8 mouse cellular contexts compared by ENCODE assay signal in genomic region chr13:21468061-21469019, GRCm38 (mm10). TPM values are rescaled to one million over a fixed set of nuclear protein-coding genes. Genes with fewer than 3 reads are reported as not detected.
DNase-seq lines count a peak whose midpoint lies in the region; ATAC-seq lines count a peak whose summit lies in the region.

TSS of gene Nkapl (minus strand) at chr13:21468509.

- 0 out of 2 replicates have a peak, but pooled peaks cover 4% of the 10 kb centered on the region for H3K9me3 ChIP-seq in forebrain, embryonic 10.5 days
- H3K9me3 ChIP-seq in heart, embryonic 15.5 days (replicated peaks), result no peaks in the 10 kb centered on the region
- no peaks in the 10 kb centered on the region for H3K9me3 ChIP-seq in liver, embryonic 13.5 days (replicated peaks)
- no peaks in the 10 kb centered on the region for H3K9me3 ChIP-seq in stomach, embryonic 14.5 days (ENCODE audit: control insufficient read depth, low read depth, low read length)

- H3K4me2 ChIP-seq in heart, embryonic 15.5 days, result peak within 1 kb of the TSS; percentile 95
- H3K4me2 ChIP-seq in liver, embryonic 13.5 days, result peak within 1 kb of the TSS; percentile 97
- peak within 1 kb of the TSS; percentile 88 for H3K4me2 ChIP-seq in stomach, embryonic 14.5 days (replicated peaks; ENCODE audit: low read depth, low read length)

- H3K27ac ChIP-seq in forebrain, embryonic 10.5 days, result peak within 1 kb of the TSS; percentile 83
- H3K27ac ChIP-seq in heart, embryonic 15.5 days, result peak within 1 kb of the TSS; percentile 56
- 0 out of 2 replicates have a peak within 1 kb of the TSS, but pooled peaks have one; percentile 51 for H3K27ac ChIP-seq in liver, embryonic 13.5 days
- no peak within 1 kb of the TSS for H3K27ac ChIP-seq in stomach, embryonic 14.5 days (ENCODE audit: low read length)

- peaks cover 17% of the 10 kb centered on the region for H3K4me1 ChIP-seq in forebrain, embryonic 10.5 days
- H3K4me1 ChIP-seq in heart, embryonic 15.5 days (replicated peaks), result peaks cover 7% of the 10 kb centered on the region
- H3K4me1 ChIP-seq in liver, embryonic 13.5 days (replicated peaks), result peaks cover 27% of the 10 kb centered on the region
- no peaks in the 10 kb centered on the region for H3K4me1 ChIP-seq in stomach, embryonic 14.5 days (ENCODE audit: control insufficient read depth, insufficient read depth, low read length)

- H3K36me3 ChIP-seq in forebrain, embryonic 10.5 days (replicated peaks), result no peaks in the 10 kb centered on the region
- H3K36me3 ChIP-seq in heart, embryonic 15.5 days, result no peaks in the 10 kb centered on the region
- H3K36me3 ChIP-seq in liver, embryonic 13.5 days, result no peaks in the 10 kb centered on the region
- no peaks in the 10 kb centered on the region for H3K36me3 ChIP-seq in stomach, embryonic 14.5 days (ENCODE audit: control insufficient read depth, insufficient read depth, low read length)

- peak; percentile 80 for DNase-seq in c-Kit-positive CD71-negative TER-119-negative erythroid progenitor cells, embryonic 14.5 days (ENCODE audit: low read depth)
- DNase-seq in forebrain, embryonic 10.5 days (ENCODE audit: extremely low spot score, low spot score), result peak; percentile 85
- peak; percentile 86 to 91 for DNase-seq in kidney, postnatal 25 days
- DNase-seq in liver, embryonic 13.5 days, result peak; percentile 88
- peak; percentile 51 to 60 for DNase-seq in natural killer cell, adult 2 months (ENCODE audit: low spot score in 2 of 2)

- peak; percentile 89 for ATAC-seq in CD4-positive, CD25-positive, alpha-beta regulatory T cell, adult 4 months
- peak; percentile 98 for ATAC-seq in heart, embryonic 15.5 days (replicated peaks; ENCODE audit: insufficient number of reproducible peaks, insufficient read depth, low FRiP score, low read depth)
- peak; percentile 100 for ATAC-seq in liver, embryonic 13.5 days (ENCODE audit: low read depth)
- peak; percentile 99 for ATAC-seq in stomach, embryonic 14.5 days (ENCODE audit: insufficient number of reproducible peaks, insufficient read depth, low FRiP score, low read depth)

- under 1% methylated on average over 54 of the region's 54 CpGs for WGBS in forebrain, embryonic 10.5 days
- WGBS in heart, embryonic 15.5 days, result under 1% methylated on average over 54 of the region's 54 CpGs
- 1% methylated on average over 53 of the region's 54 CpGs for WGBS in liver, embryonic 13.5 days (ENCODE audit: insufficient replicate concordance)
- WGBS in stomach, embryonic 14.5 days, result under 1% methylated on average over 54 of the region's 54 CpGs

- H3K27me3 ChIP-seq in forebrain, embryonic 10.5 days (ENCODE audit: poor library complexity, severe bottlenecking), result peaks cover 42% of the 10 kb centered on the region
- no peaks in the 10 kb centered on the region for H3K27me3 ChIP-seq in heart, embryonic 15.5 days
- H3K27me3 ChIP-seq in liver, embryonic 13.5 days, result peaks cover 15% of the 10 kb centered on the region
- no peaks in the 10 kb centered on the region for H3K27me3 ChIP-seq in stomach, embryonic 14.5 days (ENCODE audit: control insufficient read depth, insufficient read depth, low read length)

- H3K9ac ChIP-seq in heart, embryonic 15.5 days, result peak within 1 kb of the TSS; percentile 81
- peak within 1 kb of the TSS; percentile 83 for H3K9ac ChIP-seq in liver, embryonic 13.5 days
- peak within 1 kb of the TSS; percentile 64 for H3K9ac ChIP-seq in stomach, embryonic 14.5 days (replicated peaks; ENCODE audit: low read depth, low read length)

- H3K4me3 ChIP-seq in forebrain, embryonic 10.5 days, result peak within 1 kb of the TSS; percentile 65
- H3K4me3 ChIP-seq in heart, embryonic 15.5 days, result peak within 1 kb of the TSS; percentile 71
- H3K4me3 ChIP-seq in liver, embryonic 13.5 days (replicated peaks), result peak within 1 kb of the TSS; percentile 74
- peak within 1 kb of the TSS; percentile 56 for H3K4me3 ChIP-seq in stomach, embryonic 14.5 days (ENCODE audit: low read depth, low read length)

RNA-seq across cellular contexts. Expression of gene Nkapl, which starts in this region (rescaled TPM):
- under 1 TPM in 1 of 2 experiments, not detected in 1; 0.36 TPM for polyA plus RNA-seq in CD4-positive, CD25-positive, alpha-beta regulatory T cell, adult 4 months (2017; shearing (Covaris generic))
- polyA plus RNA-seq in forebrain, embryonic 10.5 days (2016; fragmentation: Nextera tagmentation; extraction: Ambion mirVana), result 2.5 and 3.2 TPM in 2 replicates
- polyA plus RNA-seq in heart, embryonic 15.5 days (2015; fragmentation: Nextera tagmentation; extraction: Ambion mirVana), result 1.4 and 1.5 TPM in 2 replicates
- 0.86 and 0.92 TPM in 2 replicates for polyA plus RNA-seq in liver, embryonic 13.5 days (2015; fragmentation: Nextera tagmentation; extraction: Ambion mirVana)
- 2.7 and 2.8 TPM in 2 replicates for polyA plus RNA-seq in stomach, embryonic 14.5 days (2014; fragmentation: Nextera tagmentation; extraction: Ambion mirVana)

Comparison
In these comparisons a context has a peak if more than half of its experiments do, and no peak if none do; other contexts are left out.
1. Peak in ATAC-seq in CD4-positive, CD25-positive, alpha-beta regulatory T cell, adult 4 months; RNA of the gene not detected or under 1 TPM.
2. Peak in DNase-seq, ATAC-seq, H3K4me3 ChIP-seq, H3K27ac ChIP-seq, H3K9ac ChIP-seq and H3K4me2 ChIP-seq in liver, embryonic 13.5 days; RNA of the gene not detected or under 1 TPM.